Mouse (Mus musculus) myocyte (in vitro differentiated cells): ENCODE measurements around the gene Kcnh3. TPM values are rescaled to one million over a fixed set of nuclear protein-coding genes. Genes with fewer than 3 reads are reported as not detected.
A peak's percentile ranks its signal among the peaks of the same experiment; 100 is the strongest.
"Not testable (repeated sequence)": the region's sequence is repeated elsewhere in the genome, so short reads cannot be mapped to it uniquely, and the experiment has no call there.

Source experiments
- H3K27me3 ChIP-seq: one replicate; pipeline ENCODE4 v1.6.1; 2011; ENCODE audit not compliant: control insufficient read depth, insufficient read depth, insufficient read length
- H3K36me3 ChIP-seq: one replicate; pipeline ENCODE4 v1.6.1; 2011; ENCODE audit not compliant: control insufficient read depth, insufficient read depth
- H3K4me2 ChIP-seq: one replicate; pipeline ENCODE4 v1.6.1; 2011; ENCODE audit warnings: low read depth, control low read depth
- H3K4me3 ChIP-seq: one replicate; pipeline ENCODE4 v1.5.1; 2011; ENCODE audit warnings: mild to moderate bottlenecking, control low read depth, moderate library complexity
- H3K79me2 ChIP-seq: one replicate; pipeline ENCODE4 v1.6.1; 2011; ENCODE audit not compliant: control insufficient read depth, insufficient read depth
- H3ac ChIP-seq: one replicate; pipeline ENCODE4 v1.6.1; 2011; ENCODE audit not compliant: control insufficient read depth, insufficient read length
- E2F4 ChIP-seq: IDR thresholded peaks from one replicate; pipeline ENCODE4 v1.6.1; 2011; ENCODE audit warnings: mild to moderate bottlenecking, control low read depth, moderate library complexity; ENCODE audit not compliant: insufficient read depth
- MAX ChIP-seq: IDR thresholded peaks from one replicate; pipeline ENCODE4 v1.6.1; 2011; ENCODE audit warnings: low read depth, mild to moderate bottlenecking, control low read depth
- MYOD1 ChIP-seq, 3 experiments: IDR thresholded peaks; one replicate each; pipeline ENCODE4 v1.6.1; 2011; ENCODE audit warnings: control low read depth in 2 of 3, low read depth in 2 of 3, mild to moderate bottlenecking in 2 of 3, moderate library complexity in 1 of 3; ENCODE audit not compliant: insufficient read length in 2 of 3, control insufficient read depth in 1 of 3
- MYOG ChIP-seq, 3 experiments: IDR thresholded peaks; one replicate each; pipeline ENCODE4 v1.6.1; 2011; ENCODE audit warnings: control low read depth in 2 of 3, low read depth in 2 of 3, mild to moderate bottlenecking in 2 of 3; ENCODE audit not compliant: insufficient read length in 2 of 3, control insufficient read depth in 1 of 3, insufficient read depth in 1 of 3
- POLR2A ChIP-seq: IDR thresholded peaks from one replicate; pipeline ENCODE4 v1.6.1; 2011; ENCODE audit warnings: low read depth, mild to moderate bottlenecking, control low read depth, moderate library complexity; ENCODE audit not compliant: insufficient read length
- POLR2AphosphoS2 ChIP-seq: IDR thresholded peaks from one replicate; pipeline ENCODE4 v1.6.1; 2011; ENCODE audit warnings: low read depth, control low read depth; ENCODE audit not compliant: insufficient read length
- REST ChIP-seq: IDR thresholded peaks from one replicate; pipeline ENCODE4 v1.6.1; 2011; ENCODE audit warnings: mild to moderate bottlenecking, control low read depth, moderate library complexity; ENCODE audit not compliant: insufficient read depth, insufficient read length
- SRF ChIP-seq: IDR thresholded peaks from one replicate; pipeline ENCODE4 v1.6.1; 2011; ENCODE audit warnings: low read depth; ENCODE audit not compliant: control insufficient read depth, insufficient read length
- TCF12 ChIP-seq: IDR thresholded peaks from one replicate; pipeline ENCODE4 v1.6.1; 2011; ENCODE audit warnings: mild to moderate bottlenecking, control low read depth; ENCODE audit not compliant: poor library complexity, insufficient read depth, severe bottlenecking
- TCF3 ChIP-seq: IDR thresholded peaks from one replicate; pipeline ENCODE4 v1.6.1; 2011; ENCODE audit warnings: low read depth, control low read depth; ENCODE audit not compliant: insufficient read length
- USF1 ChIP-seq: IDR thresholded peaks from one replicate; pipeline ENCODE4 v1.6.1; 2011; ENCODE audit warnings: low read depth, mild to moderate bottlenecking, control low read depth, moderate library complexity
- polyA plus RNA-seq: library from polyadenylated mRNA; unstranded; fragments of >200 nt; fragmentation: generic; extraction: Trizol; gene quantifications from one replicate; pipeline ENCODE4 v1.2.1, GENCODE M21; 2012; ENCODE audit warnings: missing spikeins

The Kcnh3 gene
- polyA plus RNA-seq, 1 experiment: 0.17 TPM

DNA sequence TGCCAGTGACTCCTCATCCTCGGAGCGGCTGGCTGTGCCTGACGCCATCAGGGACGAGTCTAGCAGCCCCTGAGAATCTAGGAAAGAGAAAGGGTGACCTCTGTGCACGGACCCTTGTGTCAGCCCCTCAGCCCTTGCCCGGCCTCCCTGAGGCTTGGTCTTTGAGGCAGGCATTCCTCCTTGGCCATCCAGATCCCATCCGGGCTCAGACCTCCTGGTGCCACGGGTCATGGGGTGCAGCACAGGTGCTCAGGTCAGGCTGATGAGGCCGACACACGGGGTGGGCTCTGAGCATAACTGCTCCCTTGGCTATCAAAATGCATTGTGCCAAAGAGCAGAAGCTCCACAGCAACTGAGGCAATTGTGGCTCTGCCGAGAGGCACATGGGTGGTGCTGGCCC, 25.3 kb downstream of the Kcnh3 start:
- H3K4me2 ChIP-seq: peak overlapping the region; percentile 95
- H3K36me3 ChIP-seq: peaks cover 19% of the 10 kb centered on the region
- no peak overlapping the region for H3ac ChIP-seq
- no peak overlapping the region for H3K4me3 ChIP-seq
- TF ChIP-seq POLR2A (peak; percentile 5), POLR2AphosphoS2 (peak; percentile 4), MYOG (IDR thresholded peaks at IDR 0.05; ENCODE audit: control insufficient read depth in 1 of 3, insufficient read depth in 1 of 3, insufficient read length in 2 of 3, low read depth in 2 of 3) (no peak)
- no peaks in the 10 kb centered on the region for H3K27me3 ChIP-seq
- H3K79me2 ChIP-seq: peaks cover 13% of the 10 kb centered on the region

DNA sequence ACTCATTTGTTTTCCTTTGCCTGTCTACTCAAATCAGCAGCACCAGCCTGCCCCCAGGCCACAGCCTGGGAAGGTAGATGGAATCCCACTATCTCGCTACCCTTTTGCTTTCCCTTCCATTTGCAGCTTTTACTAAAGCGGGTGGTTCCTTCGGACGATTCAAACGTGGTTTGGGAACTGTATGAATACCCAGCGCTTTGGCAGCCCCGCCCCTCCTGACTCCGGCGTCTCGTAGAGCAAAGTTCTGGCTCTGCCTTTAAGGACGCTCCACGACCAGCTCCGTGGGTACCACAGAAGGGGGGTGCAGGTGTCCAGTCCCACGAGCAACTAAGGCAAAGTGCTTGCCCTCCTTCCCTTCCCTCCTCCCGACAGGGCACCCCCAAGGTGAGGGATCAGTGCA, 26.4 kb downstream of the Kcnh3 start:
- Histone ChIP-seq H3K4me2 (peak overlapping the region; percentile 95), H3ac (peak overlapping the region; percentile 28), H3K79me2 (peaks cover 13% of the 10 kb centered on the region), H3K4me3 (peak overlapping the region; percentile 57), H3K36me3 (peaks cover 16% of the 10 kb centered on the region)
- not testable (repeated sequence) for H3K27me3 ChIP-seq

DNA sequence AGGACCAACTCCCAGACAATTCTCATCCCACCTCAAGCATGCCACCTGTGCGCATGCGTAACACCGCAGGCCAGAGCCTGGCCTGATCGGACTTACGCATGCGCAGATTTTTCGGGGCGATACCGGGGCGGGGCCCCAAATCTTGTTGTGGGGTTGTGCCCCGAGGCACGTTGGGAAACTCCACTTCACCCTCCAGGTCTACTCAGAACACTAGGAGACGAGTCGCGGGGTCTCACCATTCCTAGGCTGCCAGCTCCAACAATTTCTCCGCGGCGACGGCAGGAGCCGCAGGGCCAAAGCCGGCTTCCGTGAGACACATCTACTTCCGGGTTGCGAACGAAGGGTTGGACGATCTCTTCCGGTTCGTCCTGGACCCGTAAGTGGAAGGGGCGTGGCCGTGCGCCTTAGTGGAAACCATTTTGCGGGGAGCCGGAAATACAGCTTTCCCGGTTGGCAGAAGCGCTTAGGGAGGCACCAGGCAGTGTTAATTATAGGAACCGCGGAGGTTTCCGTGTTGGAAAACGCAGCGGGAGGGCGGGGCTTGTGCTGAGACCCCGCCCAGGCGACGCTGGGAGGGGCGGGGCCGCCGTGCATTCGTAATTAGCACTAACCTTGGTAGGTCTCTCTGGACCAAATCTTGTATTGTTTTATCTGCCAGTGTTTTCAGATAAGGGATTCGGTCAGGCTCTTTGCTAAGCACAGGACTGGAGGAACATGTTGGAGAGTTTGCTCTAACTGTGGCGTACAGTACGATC, 27.1 kb downstream of the Kcnh3 start, which contains the start of gene Mcrs1:
Gene Mcrs1 (minus strand): TSS at position 336 of the 755 bp plus-strand sequence.
- H3K36me3 ChIP-seq: peaks cover 12% of the 10 kb centered on the region
- no peak for TF ChIP-seq SRF
- no peak for TF ChIP-seq USF1
- TF ChIP-seq REST: no peak
- no peak for TF ChIP-seq E2F4
- peak; percentile 39 for TF ChIP-seq POLR2AphosphoS2
- peak within 1 kb of the TSS; percentile 28 for H3ac ChIP-seq
- peak within 1 kb of the TSS; percentile 95 for H3K4me2 ChIP-seq
- H3K79me2 ChIP-seq: peaks cover 13% of the 10 kb centered on the region
- no peaks in the 10 kb centered on the region for H3K27me3 ChIP-seq
- peak within 1 kb of the TSS; percentile 57 for H3K4me3 ChIP-seq

DNA sequence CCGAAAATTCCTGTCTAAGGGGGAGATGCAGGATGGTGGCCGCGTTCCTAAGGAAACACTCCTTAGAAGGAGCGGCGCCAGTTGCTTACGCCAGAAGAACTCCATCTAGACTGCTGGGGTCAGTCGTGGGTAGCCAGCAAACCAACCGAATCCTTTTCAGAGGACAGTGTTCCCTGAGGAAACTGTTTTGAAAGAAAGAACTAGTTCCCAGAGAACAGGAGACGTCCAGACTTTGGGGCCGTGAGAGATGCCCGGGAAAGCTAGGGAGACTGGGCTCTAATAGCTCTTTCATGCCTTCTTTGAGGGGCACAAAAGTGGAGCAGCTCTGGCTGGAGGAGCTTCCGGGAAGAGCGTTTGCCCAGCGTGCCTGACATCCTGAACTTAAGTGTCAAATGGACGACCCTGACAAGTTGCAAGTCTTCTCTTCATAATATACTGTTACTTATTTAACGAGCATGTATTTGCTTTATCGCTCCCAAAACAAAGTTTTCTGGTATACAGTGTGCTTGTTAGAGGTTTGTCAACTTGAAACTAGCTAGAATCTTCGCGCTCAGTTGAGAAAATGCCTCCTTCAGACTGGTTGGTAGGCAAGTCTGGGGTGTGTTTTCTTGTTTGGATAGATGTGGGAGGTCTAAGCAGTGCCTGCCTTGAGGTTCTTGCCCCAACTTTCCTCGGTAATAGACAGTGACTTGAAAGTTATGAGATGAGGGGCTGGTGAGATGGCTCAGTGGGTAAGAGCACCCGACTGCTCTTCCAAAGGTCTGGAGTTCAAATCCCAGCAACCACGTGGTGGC, 27.9 kb downstream of the Kcnh3 start:
- Histone ChIP-seq H3K79me2 (peaks cover 13% of the 10 kb centered on the region), H3ac (peak overlapping the region; percentile 28), H3K4me3 (peak overlapping the region; percentile 57), H3K27me3 (no peaks in the 10 kb centered on the region), H3K4me2 (peak overlapping the region; percentile 86), H3K36me3 (peaks cover 4% of the 10 kb centered on the region)
- peak; percentile 41 for TF ChIP-seq POLR2A
- peak; percentile 9 for TF ChIP-seq POLR2AphosphoS2
- no peak for TF ChIP-seq MAX

DNA sequence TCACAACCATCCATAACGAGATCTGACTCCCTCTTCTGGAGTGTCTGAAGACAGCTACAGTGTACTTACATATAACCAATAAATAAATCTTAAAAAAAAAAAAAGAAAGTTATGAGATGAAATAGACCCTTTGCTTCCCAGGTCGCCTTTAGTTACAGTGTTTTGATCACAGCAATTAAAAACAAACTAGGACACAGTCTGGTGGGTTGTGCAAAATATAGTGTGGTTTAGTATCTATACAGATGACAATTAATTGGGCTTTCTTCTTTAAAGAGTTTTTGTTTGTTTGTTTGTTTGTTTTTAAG, 28.5 kb downstream of the Kcnh3 start:
- H3K4me3 ChIP-seq: peak overlapping the region; percentile 57
- not testable (repeated sequence) for H3ac ChIP-seq, H3K36me3 ChIP-seq, H3K27me3 ChIP-seq
- H3K4me2 ChIP-seq: peak overlapping the region; percentile 86
- peaks cover 13% of the 10 kb centered on the region for H3K79me2 ChIP-seq

DNA sequence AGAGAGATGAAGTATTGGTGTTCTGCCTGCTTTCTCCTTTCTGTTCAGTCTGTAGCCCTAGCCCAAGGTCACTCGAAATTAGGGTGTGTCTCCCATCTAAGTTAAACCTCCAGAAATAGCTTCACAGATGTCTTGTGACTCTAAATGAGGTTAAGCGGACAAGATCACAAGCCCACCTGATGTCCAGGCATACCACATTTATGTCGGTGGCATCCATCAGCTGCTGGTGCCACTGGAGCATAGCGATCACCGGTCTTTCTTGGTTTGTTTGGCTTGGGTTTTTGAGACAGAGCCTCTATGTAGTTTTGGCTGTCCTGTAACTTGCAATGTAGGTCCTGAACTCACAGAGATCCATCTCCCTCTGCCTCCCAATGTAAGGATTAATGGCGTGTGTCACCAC, 29.1 kb downstream of the Kcnh3 start:
- peaks cover 13% of the 10 kb centered on the region for H3K79me2 ChIP-seq
- no peak overlapping the region for H3K4me3 ChIP-seq
- H3ac ChIP-seq: no peak overlapping the region
- no peaks in the 10 kb centered on the region for H3K36me3 ChIP-seq
- peak in 2 of 3 experiments; percentile 56 to 95 for TF ChIP-seq MYOD1 (IDR thresholded peaks at IDR 0.05; ENCODE audit: control insufficient read depth in 1 of 3, insufficient read length in 2 of 3, low read depth in 2 of 3)
- no peak for TF ChIP-seq E2F4
- TF ChIP-seq TCF3: peak; percentile 32
- TF ChIP-seq MYOG (IDR thresholded peaks at IDR 0.05; ENCODE audit: control insufficient read depth in 1 of 3, insufficient read depth in 1 of 3, insufficient read length in 2 of 3, low read depth in 2 of 3): peak; percentile 21 to 89 (median 87)
- TF ChIP-seq TCF12: peak; percentile 26
- TF ChIP-seq MAX: no peak
- TF ChIP-seq POLR2A: peak; percentile 31
- H3K4me2 ChIP-seq: peak overlapping the region; percentile 86
- no peaks in the 10 kb centered on the region for H3K27me3 ChIP-seq
